Mouse (Mus musculus): ENCODE results near the gene Camsap2. TPM values are rescaled to one million over a fixed set of nuclear protein-coding genes. Genes with fewer than 3 reads are reported as not detected.

Gene Camsap2
- total and polyA plus RNA-seq, 2 experiments from 2014 or later = 21.9 to 137 TPM

GRCm38 (mm10) chr1:136255657-136256056 is 90.2 kb downstream of the Camsap2 start:
- Histone ChIP-seq H3K27me3 (ENCODE audit: insufficient read depth, low read length) (peaks cover 5% of the 10 kb centered on the region; the same call in 1 of the 2 replicates), H3K9me3 (ENCODE audit: low read length) (no peaks in the 10 kb centered on the region), H3K9ac (replicated peaks; ENCODE audit: low read length, poor library complexity, severe bottlenecking) (no peak overlapping the region), H3K4me2 (ENCODE audit: low read depth, low read length, poor library complexity, severe bottlenecking) (no peak overlapping the region), H3K4me1 (ENCODE audit: insufficient read depth, low read length) (peaks cover 1% of the 10 kb centered on the region; the same call in 1 of the 2 replicates), H3K27ac (ENCODE audit: low read depth, low read length) (no peak overlapping the region), H3K36me3 (ENCODE audit: insufficient read depth, low read length) (no peaks in the 10 kb centered on the region), H3K4me3 (ENCODE audit: low read depth, low read length) (no peak overlapping the region)
- 48% methylated on average over 8 of the region's 8 CpGs for WGBS
- DNase-seq (ENCODE audit: low spot score) = no peak
- TF ChIP-seq CTCF (IDR thresholded peaks at IDR 0.05) = no peak
- no peak for ATAC-seq (ENCODE audit: low FRiP score)

GRCm38 (mm10) chr1:136255174-136255573 is 90.7 kb downstream of the Camsap2 start:
- Histone ChIP-seq H3K4me2 (ENCODE audit: low read depth, low read length, poor library complexity, severe bottlenecking) (no peak overlapping the region), H3K27me3 (ENCODE audit: insufficient read depth, low read length) (peaks cover 5% of the 10 kb centered on the region; the same call in 1 of the 2 replicates), H3K9ac (replicated peaks; ENCODE audit: low read length, poor library complexity, severe bottlenecking) (no peak overlapping the region), H3K9me3 (ENCODE audit: low read length) (no peaks in the 10 kb centered on the region), H3K36me3 (ENCODE audit: insufficient read depth, low read length) (no peaks in the 10 kb centered on the region), H3K27ac (ENCODE audit: low read depth, low read length) (no peak overlapping the region), H3K4me1 (ENCODE audit: insufficient read depth, low read length) (no peaks in the 10 kb centered on the region), H3K4me3 (ENCODE audit: low read depth, low read length) (no peak overlapping the region)
- ATAC-seq (ENCODE audit: low FRiP score) = no peak
- TF ChIP-seq CTCF (IDR thresholded peaks at IDR 0.05) = no peak
- WGBS = 42% methylated on average over 6 of the region's 6 CpGs
- no peak for DNase-seq (ENCODE audit: low spot score)

GRCm38 (mm10) chr1:136254503-136255065 is 91.3 kb downstream of the Camsap2 start:
- TF ChIP-seq CTCF (IDR thresholded peaks at IDR 0.05) = no peak
- Histone ChIP-seq H3K9me3 (ENCODE audit: low read length) (no peaks in the 10 kb centered on the region), H3K4me1 (ENCODE audit: insufficient read depth, low read length) (no peaks in the 10 kb centered on the region), H3K9ac (replicated peaks; ENCODE audit: low read length, poor library complexity, severe bottlenecking) (no peak overlapping the region), H3K4me3 (ENCODE audit: low read depth, low read length) (no peak overlapping the region), H3K27me3 (ENCODE audit: insufficient read depth, low read length) (peaks cover 5% of the 10 kb centered on the region; the same call in 1 of the 2 replicates), H3K36me3 (ENCODE audit: insufficient read depth, low read length) (no peaks in the 10 kb centered on the region), H3K4me2 (ENCODE audit: low read depth, low read length, poor library complexity, severe bottlenecking) (no peak overlapping the region), H3K27ac (ENCODE audit: low read depth, low read length) (no peak overlapping the region)
- 85% methylated on average over 10 of the region's 10 CpGs for WGBS
- DNase-seq (ENCODE audit: low spot score) (no peak), ATAC-seq (ENCODE audit: low FRiP score) (no peak)

DNA sequence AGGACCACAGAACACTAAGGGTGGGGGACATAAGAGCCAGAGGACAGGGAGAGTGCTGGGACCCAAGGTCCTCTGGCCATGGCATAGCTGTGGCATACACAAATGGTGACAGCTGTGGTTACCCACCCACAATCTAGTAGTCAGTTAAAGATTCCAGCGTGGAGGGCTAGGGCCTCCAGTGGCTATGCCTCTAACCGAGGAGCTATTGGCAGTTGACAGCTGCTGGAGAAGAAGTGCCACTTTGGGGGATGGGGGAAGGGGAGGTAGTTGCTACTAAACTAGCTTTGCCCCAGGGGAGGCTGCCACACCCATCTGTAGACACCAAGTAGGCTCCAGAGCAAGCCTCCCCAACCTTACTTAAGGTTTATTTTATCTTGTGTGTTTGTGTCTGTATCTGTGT is 92.4 kb downstream of the Camsap2 start:
- no peak for TF ChIP-seq CTCF (IDR thresholded peaks at IDR 0.05)
- no peak for DNase-seq (ENCODE audit: low spot score)
- no peaks in the 10 kb centered on the region for H3K4me1 ChIP-seq (ENCODE audit: insufficient read depth, low read length)
- WGBS = 61% methylated on average over 2 of the region's 2 CpGs
- no peaks in the 10 kb centered on the region for H3K9me3 ChIP-seq (ENCODE audit: low read length)
- no peak for ATAC-seq (ENCODE audit: low FRiP score)
- no peaks in the 10 kb centered on the region for H3K27me3 ChIP-seq (ENCODE audit: insufficient read depth, low read length)
- H3K4me2 ChIP-seq (ENCODE audit: low read depth, low read length, poor library complexity, severe bottlenecking) = no peak overlapping the region
- H3K36me3 ChIP-seq (ENCODE audit: insufficient read depth, low read length) = no peaks in the 10 kb centered on the region
- no peak overlapping the region for H3K4me3 ChIP-seq (ENCODE audit: low read depth, low read length)
- H3K27ac ChIP-seq (ENCODE audit: low read depth, low read length) = no peak overlapping the region
- no peak overlapping the region for H3K9ac ChIP-seq (replicated peaks; ENCODE audit: low read length, poor library complexity, severe bottlenecking)

DNA sequence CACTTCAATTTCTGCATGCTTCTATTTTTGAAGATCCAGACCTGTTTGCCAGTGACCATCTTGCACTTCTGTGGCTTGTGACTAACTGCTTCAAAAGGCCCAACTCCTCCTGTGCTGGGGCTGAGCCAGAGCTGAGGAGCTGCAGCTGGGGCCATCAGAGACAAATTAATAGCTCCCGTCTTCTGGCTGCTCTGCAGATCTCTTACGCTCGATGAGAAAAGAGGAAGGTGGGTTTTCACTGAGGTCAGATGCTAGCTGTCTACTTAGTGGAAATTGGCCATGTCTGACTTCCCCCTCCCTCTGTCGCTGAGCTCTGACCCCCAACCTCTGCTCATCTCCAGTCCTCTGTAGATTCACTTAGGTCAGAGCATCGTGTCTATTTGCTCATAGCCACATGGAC is 96.2 kb downstream of the Camsap2 start:
- H3K4me1 ChIP-seq (ENCODE audit: insufficient read depth, low read length) = no peaks in the 10 kb centered on the region
- WGBS = 64% methylated on average over 5 of the region's 5 CpGs
- H3K36me3 ChIP-seq (ENCODE audit: insufficient read depth, low read length) = no peaks in the 10 kb centered on the region
- H3K27ac ChIP-seq (ENCODE audit: low read depth, low read length) = no peak overlapping the region
- H3K4me2 ChIP-seq (ENCODE audit: low read depth, low read length, poor library complexity, severe bottlenecking) = no peak overlapping the region
- no peak overlapping the region for H3K9ac ChIP-seq (replicated peaks; ENCODE audit: low read length, poor library complexity, severe bottlenecking)
- DNase-seq (ENCODE audit: low spot score) (no peak), ATAC-seq (ENCODE audit: low FRiP score) (no peak)
- H3K9me3 ChIP-seq (ENCODE audit: low read length) = no peaks in the 10 kb centered on the region
- no peak for TF ChIP-seq CTCF (IDR thresholded peaks at IDR 0.05)
- H3K4me3 ChIP-seq (ENCODE audit: low read depth, low read length) = no peak overlapping the region
- H3K27me3 ChIP-seq (ENCODE audit: insufficient read depth, low read length) = no peaks in the 10 kb centered on the region

DNA sequence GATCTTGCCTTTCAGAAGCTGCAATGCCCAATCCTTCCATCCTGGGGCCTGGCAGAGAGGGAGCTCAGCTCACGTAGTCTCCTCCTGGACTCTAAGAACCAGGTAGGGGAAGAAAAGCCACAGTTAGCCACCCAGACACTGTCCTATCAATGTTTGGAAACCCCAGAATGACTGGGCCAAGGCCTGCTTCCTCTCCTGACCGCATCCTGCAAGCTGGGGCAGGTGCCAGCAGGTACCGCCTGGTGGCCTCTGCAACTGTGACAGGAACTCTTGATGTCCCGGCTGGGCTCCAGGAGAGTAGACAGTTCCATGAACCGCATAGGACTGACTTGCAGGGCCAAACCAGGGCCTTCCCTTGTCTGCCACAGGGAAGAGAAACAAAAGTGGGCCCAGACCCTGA is 98.5 kb downstream of the Camsap2 start:
- no peak overlapping the region for H3K9ac ChIP-seq (replicated peaks; ENCODE audit: low read length, poor library complexity, severe bottlenecking)
- no peak for TF ChIP-seq CTCF (IDR thresholded peaks at IDR 0.05)
- no peak overlapping the region for H3K4me2 ChIP-seq (ENCODE audit: low read depth, low read length, poor library complexity, severe bottlenecking)
- H3K27ac ChIP-seq (ENCODE audit: low read depth, low read length) = no peak overlapping the region
- 96% methylated on average over 5 of the region's 5 CpGs for WGBS
- no peaks in the 10 kb centered on the region for H3K9me3 ChIP-seq (ENCODE audit: low read length)
- no peak overlapping the region for H3K4me3 ChIP-seq (ENCODE audit: low read depth, low read length)
- no peaks in the 10 kb centered on the region for H3K27me3 ChIP-seq (ENCODE audit: insufficient read depth, low read length)
- no peaks in the 10 kb centered on the region for H3K4me1 ChIP-seq (ENCODE audit: insufficient read depth, low read length)
- ATAC-seq (ENCODE audit: low FRiP score) = no peak
- no peak for DNase-seq (ENCODE audit: low spot score)
- no peaks in the 10 kb centered on the region for H3K36me3 ChIP-seq (ENCODE audit: insufficient read depth, low read length)
